Mouse (Mus musculus) megakaryocyte, embryonic 14.5 days (primary cell): Measurements from ENCODE around the gene Sec1. TPM values are rescaled to one million over a fixed set of nuclear protein-coding genes. Genes with fewer than 3 reads are reported as not detected.

Experiments used
- H3K27me3 ChIP-seq: replicated peaks from 2 replicates; pipeline ENCODE3; 2012; ENCODE audit warnings: inconsistent platforms
- H3K36me3 ChIP-seq: replicated peaks from 2 replicates; pipeline ENCODE3; 2012; ENCODE audit warnings: low read length, inconsistent platforms, mixed read lengths
- H3K4me1 ChIP-seq: 2 replicates; pipeline ENCODE4 v1.6.1; 2012; ENCODE audit warnings: inconsistent platforms
- H3K4me3 ChIP-seq: replicated peaks from 2 replicates; pipeline ENCODE3; 2012; ENCODE audit warnings: moderate library complexity, mild to moderate bottlenecking, inconsistent platforms
- H3K9me3 ChIP-seq: 2 replicates; pipeline ENCODE4 v1.6.1; 2012; ENCODE audit warnings: inconsistent platforms
- FLI1 ChIP-seq: IDR thresholded peaks from 2 replicates; pipeline ENCODE4 v1.6.1; 2012; ENCODE audit warnings: low read length, inconsistent platforms, mixed read lengths
- GATA1 ChIP-seq: IDR thresholded peaks from 3 replicates; pipeline ENCODE4 v1.6.1; 2012; ENCODE audit warnings: mixed read lengths, low read length, inconsistent platforms, borderline replicate concordance
- polyA plus RNA-seq: library from polyadenylated mRNA; stranded (reverse); fragments of >175 nt; gene quantifications from 2 replicates; pipeline ENCODE4 v1.2.3, GENCODE M21; 2012; ENCODE audit warnings: low replicate concordance; ENCODE audit not compliant: insufficient read depth

Gene Sec1
- polyA plus RNA-seq, 1 experiment: not detected

DNA sequence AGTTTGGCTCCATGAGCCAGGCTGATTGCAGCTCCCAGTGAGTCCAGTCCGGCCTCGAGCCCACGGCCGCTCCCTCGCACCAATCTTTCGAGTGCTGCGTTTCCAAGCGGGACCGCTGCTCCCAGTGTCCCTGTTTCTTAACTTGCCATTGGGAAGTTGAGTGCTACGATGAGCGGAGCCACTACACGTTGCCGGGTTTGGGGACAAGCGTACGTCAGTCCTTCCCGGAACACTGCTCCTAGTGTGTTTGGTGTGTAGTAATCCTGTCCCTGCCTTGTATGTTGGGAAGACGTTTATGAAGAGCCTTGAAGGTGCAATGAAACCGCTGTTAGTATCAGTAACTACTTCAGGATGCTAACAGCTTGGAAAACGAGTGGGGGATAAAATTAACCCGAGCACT lies 24.1 kb upstream of the Sec1 start:
- Histone ChIP-seq H3K27me3 (no peaks in the 10 kb centered on the region), H3K4me3 (peak overlapping the region; percentile 99), H3K9me3 (no peaks in the 10 kb centered on the region), H3K4me1 (peaks cover 66% of the 10 kb centered on the region), H3K36me3 (peaks cover 63% of the 10 kb centered on the region)
- no peak for TF ChIP-seq FLI1
- TF ChIP-seq GATA1: no peak

DNA sequence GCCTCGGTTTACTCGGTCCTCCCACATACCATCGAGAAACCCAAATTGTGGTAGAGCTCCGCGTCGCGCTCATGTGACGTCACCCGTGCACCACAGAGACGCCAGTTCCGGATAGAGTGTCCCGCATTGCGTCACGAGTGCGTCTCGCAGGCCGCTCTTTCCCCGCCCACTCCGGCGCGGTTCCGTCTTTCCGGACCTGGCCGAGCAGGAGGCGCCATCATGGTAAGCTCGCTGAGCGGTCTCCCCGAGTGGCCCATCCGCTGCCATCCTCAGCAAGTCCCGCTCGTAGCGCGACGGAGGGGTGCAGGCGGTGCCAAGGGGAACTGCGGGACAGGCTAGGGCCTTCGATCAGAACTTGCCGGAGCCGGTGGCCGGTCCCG lies 23.7 kb upstream of the Sec1 start, which contains the start of gene Sphk2:
Gene Sphk2, minus strand, starts transcription at position 85 of the 380 bp plus-strand sequence.
- peak within 1 kb of the TSS; percentile 99 for H3K4me3 ChIP-seq
- no peaks in the 10 kb centered on the region for H3K27me3 ChIP-seq
- H3K9me3 ChIP-seq: no peaks in the 10 kb centered on the region
- TF ChIP-seq GATA1 (no peak), FLI1 (peak; percentile 65; the same call in 1 of the 2 replicates)
- peaks cover 63% of the 10 kb centered on the region for H3K36me3 ChIP-seq
- peaks cover 66% of the 10 kb centered on the region for H3K4me1 ChIP-seq

DNA sequence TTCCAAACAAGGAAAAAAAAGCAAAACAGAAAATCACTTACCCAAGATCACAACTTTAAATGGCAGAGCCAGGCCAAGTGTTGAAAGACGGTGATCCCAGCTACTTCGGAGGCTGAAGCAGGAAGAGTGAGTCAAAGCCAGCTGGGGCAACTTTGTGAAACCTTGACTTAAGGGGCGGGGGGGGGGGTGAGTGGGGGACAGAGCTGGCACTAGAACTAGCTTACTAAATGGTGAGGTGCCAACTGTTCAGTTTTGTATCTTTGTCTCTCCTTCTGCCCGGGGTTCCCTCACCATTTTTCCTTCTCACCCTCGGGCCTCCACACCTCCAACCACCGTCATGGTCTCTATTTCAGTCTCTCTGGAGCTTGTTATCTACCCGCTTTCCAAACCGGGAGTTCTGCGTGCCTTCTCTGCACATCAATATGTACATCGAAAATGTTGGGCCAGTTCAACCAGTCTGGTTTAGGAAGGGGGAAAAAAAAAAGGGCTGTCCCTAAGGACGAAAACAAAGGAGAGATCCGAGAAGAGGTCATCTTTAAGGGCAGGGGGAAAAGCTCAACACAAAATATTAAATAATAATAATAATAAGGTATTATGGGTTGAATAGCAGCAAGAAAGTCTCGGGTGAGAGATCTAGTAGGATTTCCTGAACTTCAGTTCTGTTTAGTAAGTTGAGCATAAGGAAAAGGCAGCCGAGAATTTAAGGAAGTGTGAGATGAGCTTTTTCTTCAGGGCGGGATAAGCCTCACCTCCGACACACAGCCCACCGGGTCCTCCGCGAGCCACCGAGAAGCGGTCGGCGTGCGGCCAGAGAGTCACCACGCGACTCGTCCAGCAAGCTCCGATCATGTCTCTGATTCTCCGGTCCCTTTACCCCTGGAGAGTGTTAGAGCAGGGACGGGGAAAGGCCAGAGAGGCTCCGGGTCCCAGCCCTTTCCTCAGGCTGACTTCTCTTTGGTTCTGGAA lies 23.0 kb upstream of the Sec1 start:
- TF ChIP-seq FLI1 (no peak), GATA1 (no peak)
- no peaks in the 10 kb centered on the region for H3K27me3 ChIP-seq
- H3K4me3 ChIP-seq: peak overlapping the region; percentile 99
- H3K9me3 ChIP-seq: no peaks in the 10 kb centered on the region
- peaks cover 71% of the 10 kb centered on the region for H3K4me1 ChIP-seq
- peaks cover 63% of the 10 kb centered on the region for H3K36me3 ChIP-seq

DNA sequence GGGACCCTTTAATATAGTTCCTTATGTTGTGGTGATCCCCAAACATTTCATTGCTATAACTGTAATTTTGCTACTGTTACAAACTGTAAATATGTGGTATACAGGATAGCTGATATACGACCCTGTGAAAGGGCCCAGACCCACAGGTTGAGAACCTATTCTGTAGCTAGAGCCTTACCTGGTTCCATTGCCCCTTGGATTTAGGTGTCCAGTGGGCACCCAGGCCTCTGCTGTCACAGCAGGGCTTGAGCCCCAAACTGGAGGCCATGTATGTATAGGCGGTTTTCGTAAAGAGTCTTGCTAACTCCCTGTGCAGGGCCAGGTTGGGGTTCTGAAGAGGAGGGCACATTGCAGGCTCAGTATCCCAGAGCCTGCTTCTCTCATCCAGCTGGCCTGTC lies 22.3 kb upstream of the Sec1 start:
- TF ChIP-seq GATA1 (no peak), FLI1 (no peak)
- H3K4me3 ChIP-seq: peak overlapping the region; percentile 99
- H3K27me3 ChIP-seq: no peaks in the 10 kb centered on the region
- peaks cover 63% of the 10 kb centered on the region for H3K36me3 ChIP-seq
- peaks cover 74% of the 10 kb centered on the region for H3K4me1 ChIP-seq
- H3K9me3 ChIP-seq: no peaks in the 10 kb centered on the region

DNA sequence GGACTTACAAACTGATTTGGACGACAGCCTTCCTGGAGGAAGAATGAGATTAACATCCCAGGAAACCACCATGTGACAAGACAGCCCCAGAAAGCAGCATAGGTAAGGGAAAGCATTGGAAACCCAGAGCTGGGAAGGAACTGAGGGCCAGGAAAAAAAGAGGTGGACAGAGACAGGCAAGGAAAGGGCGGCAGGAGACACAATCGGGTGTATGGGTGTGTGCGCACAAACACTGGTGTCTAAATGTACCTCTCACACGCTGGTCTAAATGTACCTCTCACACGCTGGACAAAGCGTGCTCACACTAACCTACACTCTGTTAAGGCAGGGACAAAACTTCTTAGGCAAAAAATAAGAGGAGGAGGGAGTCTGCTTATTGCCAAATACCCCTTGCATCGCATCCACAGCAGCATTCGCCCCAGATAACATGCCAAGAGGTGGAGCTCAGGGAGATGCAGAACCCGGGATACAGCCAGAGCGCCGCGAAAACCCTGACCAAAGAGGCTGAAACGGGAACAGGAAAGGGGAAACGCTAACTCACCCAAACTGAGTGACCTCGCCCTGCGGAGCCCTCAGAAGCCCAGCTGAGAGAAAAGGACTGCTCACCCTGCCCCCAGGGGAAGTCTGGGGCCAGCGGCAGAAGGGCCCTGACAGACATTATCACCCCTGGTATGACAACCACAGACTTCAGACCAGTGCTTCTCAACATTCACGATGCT lies 21.7 kb upstream of the Sec1 start:
- H3K36me3 ChIP-seq: peaks cover 63% of the 10 kb centered on the region
- TF ChIP-seq GATA1 (no peak), FLI1 (no peak)
- H3K4me3 ChIP-seq: peak overlapping the region; percentile 99
- no peaks in the 10 kb centered on the region for H3K27me3 ChIP-seq
- no peaks in the 10 kb centered on the region for H3K9me3 ChIP-seq
- peaks cover 74% of the 10 kb centered on the region for H3K4me1 ChIP-seq

DNA sequence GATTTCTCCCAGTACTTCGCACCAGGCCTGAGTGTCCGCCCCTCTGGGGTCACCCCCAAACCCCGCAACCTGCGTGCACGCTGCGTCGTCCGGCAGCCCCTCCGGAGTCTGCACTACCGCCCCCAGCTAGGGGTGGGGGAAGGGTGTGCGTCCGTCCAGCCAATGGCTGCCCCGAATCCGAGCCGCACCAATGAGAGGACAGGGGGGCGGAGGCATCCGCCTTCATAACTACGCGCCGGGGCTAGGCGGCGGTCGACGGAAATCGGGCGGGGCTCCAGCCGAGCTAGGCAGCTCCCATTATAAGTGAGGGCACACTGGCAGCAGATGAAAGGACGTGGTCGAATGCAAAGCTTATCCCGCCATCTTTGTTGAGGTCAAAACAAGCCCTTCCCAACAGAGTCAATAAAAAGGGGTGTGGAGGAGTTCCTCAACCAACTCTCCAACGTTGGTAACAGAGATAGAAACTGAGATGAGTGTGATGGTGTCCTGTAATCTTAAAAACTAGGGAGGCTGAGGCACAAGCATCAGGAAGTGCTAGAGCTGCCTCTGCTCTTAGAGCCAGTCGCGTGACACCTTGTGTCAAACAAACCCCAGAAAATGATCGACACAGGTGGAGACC lies 21.0 kb upstream of the Sec1 start, which contains the start of gene Rpl18:
Gene Rpl18, plus strand, starts transcription at position 368 of the 619 bp plus-strand sequence.
- H3K27me3 ChIP-seq: no peaks in the 10 kb centered on the region
- H3K36me3 ChIP-seq: peaks cover 63% of the 10 kb centered on the region
- TF ChIP-seq FLI1: no peak
- no peak; the same call in 2 of the 3 replicates for TF ChIP-seq GATA1
- peaks cover 74% of the 10 kb centered on the region for H3K4me1 ChIP-seq
- peak within 1 kb of the TSS; percentile 99 for H3K4me3 ChIP-seq
- H3K9me3 ChIP-seq: no peaks in the 10 kb centered on the region

DNA sequence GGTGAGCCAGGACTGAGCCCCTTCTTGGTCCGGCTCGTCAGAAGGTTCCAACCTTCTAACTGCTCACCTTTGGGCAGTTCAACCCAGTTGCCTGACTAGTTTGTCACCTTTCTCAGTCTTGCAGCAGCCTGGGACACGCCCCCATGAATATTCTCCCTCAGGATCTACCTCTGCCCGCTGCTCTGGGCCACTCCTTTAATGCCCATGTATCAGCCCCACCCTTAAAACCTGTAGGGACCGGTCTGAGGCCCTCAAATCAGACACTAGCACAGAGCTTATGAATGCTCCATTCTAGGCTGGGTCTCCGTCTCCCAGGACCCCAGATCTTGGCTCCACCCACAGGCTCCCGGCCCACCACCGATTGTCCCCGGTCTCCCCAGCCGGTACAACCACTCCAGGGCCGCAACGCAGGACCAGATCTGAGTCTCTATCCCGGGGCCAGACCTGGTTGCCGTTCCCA lies 20.5 kb upstream of the Sec1 start:
- Histone ChIP-seq H3K36me3 (peaks cover 63% of the 10 kb centered on the region), H3K27me3 (no peaks in the 10 kb centered on the region), H3K4me3 (peak overlapping the region; percentile 99), H3K4me1 (peaks cover 74% of the 10 kb centered on the region), H3K9me3 (no peaks in the 10 kb centered on the region)
- TF ChIP-seq FLI1: no peak
- TF ChIP-seq GATA1: no peak

DNA sequence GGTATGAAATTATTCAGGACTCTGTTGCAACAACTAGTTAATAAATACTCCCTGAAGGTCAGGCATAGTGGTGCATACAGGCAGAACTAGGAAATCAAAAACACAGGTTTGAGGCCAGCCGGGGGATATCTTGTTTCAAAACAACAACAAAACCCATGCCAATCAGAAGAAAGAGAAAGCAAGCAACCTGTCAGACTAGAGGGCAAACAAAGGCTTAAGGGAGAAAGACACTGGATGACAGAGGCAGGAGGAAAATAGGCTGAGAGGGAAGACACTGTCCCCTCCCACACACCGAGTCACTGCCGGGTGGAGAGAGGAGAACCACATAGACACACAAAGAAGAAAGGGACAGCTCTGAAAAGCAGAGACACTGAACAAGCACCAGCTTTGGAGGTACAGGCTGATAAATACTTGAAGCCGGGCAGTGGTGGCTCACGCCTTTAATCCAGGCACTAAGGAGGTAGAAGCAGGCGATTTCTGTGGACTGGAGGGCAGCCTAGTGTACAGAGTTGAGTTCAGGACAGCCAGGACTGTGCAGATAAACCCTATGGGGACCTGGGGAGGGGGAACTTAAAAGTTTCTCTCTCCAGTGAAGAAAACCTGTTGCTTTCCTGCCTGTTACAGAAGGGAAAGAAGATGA lies 19.8 kb upstream of the Sec1 start:
- Histone ChIP-seq H3K27me3 (no peaks in the 10 kb centered on the region), H3K4me1 (peaks cover 74% of the 10 kb centered on the region), H3K36me3 (peaks cover 63% of the 10 kb centered on the region), H3K4me3 (peak overlapping the region; percentile 99), H3K9me3 (no peaks in the 10 kb centered on the region)
- TF ChIP-seq GATA1 (no peak), FLI1 (no peak)

DNA sequence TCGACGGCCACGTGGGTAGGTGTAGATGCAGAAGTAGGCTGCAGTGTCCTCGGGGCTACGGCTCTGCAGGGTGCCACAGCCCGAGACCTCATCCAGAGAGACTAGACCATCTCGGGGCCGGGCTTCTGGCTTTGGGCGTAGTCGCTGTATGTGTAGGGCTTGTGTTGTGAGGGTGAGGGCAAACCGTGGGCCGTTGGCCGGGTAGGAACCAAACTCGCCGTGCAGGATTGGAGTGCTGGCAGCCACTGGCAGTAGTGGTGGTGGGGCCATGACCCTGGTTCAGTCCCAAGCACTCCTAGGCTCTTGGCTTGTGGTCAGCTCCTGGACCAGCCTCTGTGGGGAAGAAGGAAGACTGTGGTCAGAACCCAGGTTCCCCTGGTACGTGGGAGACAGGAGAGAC lies 19.2 kb upstream of the Sec1 start:
- Histone ChIP-seq H3K4me3 (peak overlapping the region; percentile 99), H3K36me3 (peaks cover 65% of the 10 kb centered on the region), H3K4me1 (peaks cover 77% of the 10 kb centered on the region), H3K9me3 (no peaks in the 10 kb centered on the region), H3K27me3 (no peaks in the 10 kb centered on the region)
- no peak for TF ChIP-seq FLI1
- TF ChIP-seq GATA1: no peak
